Mouse (Mus musculus): ENCODE measurements around the gene Ciao1.

DNA sequence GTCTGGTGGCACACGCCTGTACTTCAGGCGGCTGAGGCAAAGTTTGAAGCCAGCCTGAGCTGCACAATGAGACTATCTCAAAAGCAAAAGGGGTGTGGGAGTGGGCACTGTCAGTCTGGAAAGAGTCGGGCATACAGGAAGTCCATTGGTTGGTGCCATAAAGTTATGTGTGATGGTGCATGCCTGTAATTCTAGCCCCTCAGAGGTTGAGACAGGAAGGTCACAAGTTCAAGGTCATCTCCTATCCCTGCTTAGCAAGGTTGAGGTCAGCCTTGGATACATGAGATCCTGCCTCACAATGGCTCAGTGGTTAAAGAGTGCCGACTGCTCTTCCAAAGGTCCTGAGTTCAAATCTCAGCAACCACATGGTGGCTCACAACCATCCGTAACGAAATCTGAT, 7.7 kb upstream of the Ciao1 start:
- no peak for TF ChIP-seq CTCF (IDR thresholded peaks at IDR 0.05; ENCODE audit: control insufficient read depth, insufficient read depth, insufficient replicate concordance, low read depth, low read length)
- no peak for TF ChIP-seq POLR2A (IDR thresholded peaks at IDR 0.05; ENCODE audit: control insufficient read depth, low read depth, low read length)

All from testis, adult 2 months (tissue).